Mouse (Mus musculus) left cerebral cortex, postnatal 14 days (tissue): ENCODE results near the gene Rbms1. TPM values are rescaled to one million over a fixed set of nuclear protein-coding genes. Genes with fewer than 3 reads are reported as not detected.

ENCODE experiments used
- DNase-seq, 2 experiments: peaks; one replicate each; pipeline ENCODE4 v3.0.0; 2021 to 2022; ENCODE audit warnings: low spot score in 2 of 2, mixed read lengths in 1 of 2
- intact Hi-C: fragments of 180-260 bp; cut with DNase I; formaldehyde crosslinking; loops from one replicate; pipeline ENCODE4 v1.15.1; 2025
- total RNA-seq, 2 experiments: library from RNA; stranded (reverse); gene quantifications; 2 replicates each; pipeline ENCODE4 v1.2.3; 2021

Gene Rbms1
- total RNA-seq, 2 experiments from 2014 or later, result 23.8 to 24.8 TPM

- no peak for DNase-seq
- intact Hi-C loops, result no loop called here
Observed at GRCm38 (mm10) chr2:60881571-60882041, 81.4 kb downstream of the Rbms1 start.

GRCm38 (mm10) chr2:60880789-60881570, 82.0 kb downstream of the Rbms1 start:
- intact Hi-C loops, result no loop called here
- peak in 1 of 2 experiments; percentile 56 for DNase-seq

GRCm38 (mm10) chr2:60879966-60880788, 82.8 kb downstream of the Rbms1 start:
- no peak for DNase-seq
- intact Hi-C loops, result no loop called here

GRCm38 (mm10) chr2:60879141-60879818, 83.7 kb downstream of the Rbms1 start:
- intact Hi-C loops, result no loop called here
- DNase-seq, result no peak

DNA sequence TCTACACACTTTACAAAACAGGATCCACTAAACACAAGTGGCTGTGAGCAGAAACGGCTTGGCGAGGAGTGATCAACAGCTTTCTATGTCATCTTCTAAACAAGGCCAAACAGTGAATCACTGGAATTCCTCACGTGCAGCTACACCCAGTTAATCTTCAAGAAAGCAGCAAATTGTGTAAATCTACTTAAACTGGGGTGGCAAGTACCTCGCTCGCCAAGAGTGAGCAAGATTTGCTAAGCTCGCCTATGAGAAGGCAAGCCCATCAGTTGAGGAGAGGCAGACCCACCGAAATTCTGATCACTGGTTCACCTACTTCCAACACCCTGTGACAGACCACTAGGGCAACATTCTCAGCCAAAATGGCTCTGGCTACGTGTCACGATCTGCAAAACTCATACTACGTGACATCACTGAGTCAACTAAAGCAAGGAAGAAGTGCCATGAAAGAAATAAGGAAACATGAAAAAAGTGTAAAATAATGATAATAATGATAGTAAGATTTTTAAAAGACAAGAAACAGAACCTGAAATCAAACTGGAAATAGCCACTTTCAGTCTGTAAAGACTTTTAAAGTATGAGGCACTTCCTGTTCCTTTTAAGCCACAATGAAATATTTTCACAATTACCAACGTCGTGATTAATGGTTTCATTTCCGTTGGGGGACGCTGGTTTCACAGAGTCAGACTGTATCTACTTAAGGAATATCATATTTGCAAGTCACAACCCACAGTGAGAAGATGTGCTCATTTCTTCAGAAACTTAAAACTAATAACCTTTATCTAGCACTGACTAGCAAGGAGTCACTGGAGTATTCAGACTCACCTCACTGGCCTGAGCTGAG, 85.2 kb downstream of the Rbms1 start:
- intact Hi-C loops, result no loop called here
- DNase-seq, result no peak

DNA sequence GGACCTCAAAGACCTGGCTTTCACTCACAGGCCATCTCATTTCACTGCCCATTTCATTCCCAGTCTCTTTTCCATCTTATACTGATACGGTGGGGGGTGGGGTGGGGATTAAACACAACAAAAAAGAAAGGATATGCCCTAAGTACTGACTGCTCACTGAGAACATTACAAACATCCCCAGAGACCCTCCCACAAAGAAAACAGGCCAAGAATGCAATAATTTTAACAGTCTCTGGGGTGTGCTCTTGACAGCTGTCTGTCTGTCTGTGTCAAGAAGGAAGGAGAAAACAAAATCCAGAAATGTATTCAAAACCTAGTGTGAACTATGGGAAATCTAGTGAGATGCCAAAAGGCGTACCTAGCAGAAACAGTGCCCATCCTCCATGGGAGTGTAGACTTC, 86.1 kb downstream of the Rbms1 start:
- DNase-seq, result no peak
- intact Hi-C loops, result no loop called here

DNA sequence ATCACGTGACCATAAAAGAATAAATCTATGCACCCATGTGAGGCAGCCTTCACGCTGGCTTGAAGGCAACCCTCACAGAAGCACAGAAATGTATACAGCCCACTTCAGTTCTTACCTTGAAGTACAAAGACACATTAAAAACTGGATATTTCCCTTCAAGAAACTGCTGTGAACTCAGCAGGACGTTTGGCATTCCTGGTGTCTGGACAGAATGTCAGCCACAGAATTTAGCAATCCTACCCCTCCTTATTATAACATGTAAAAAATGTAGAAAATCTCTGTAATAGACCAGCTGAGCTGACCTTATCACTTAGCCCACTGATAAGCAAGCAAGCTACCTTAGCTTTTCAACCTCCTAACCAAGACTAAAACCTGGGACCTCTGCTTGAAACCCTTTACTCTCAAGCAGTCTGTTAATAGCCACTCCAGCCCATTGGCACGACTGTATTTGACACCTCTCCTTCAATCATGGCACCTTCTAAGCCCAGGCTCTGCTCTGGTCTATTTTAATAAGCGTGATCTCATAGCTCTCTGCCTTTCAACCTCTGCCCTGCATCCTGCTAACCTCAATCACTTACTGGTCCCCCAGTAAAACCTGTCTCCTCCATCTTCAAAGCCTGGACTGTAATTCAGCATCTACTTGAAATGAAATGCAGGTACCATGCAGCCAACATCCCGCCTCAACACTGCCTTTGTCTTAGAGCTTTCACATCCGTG, 90.7 kb downstream of the Rbms1 start:
- DNase-seq, result no peak
- intact Hi-C loops, result no loop called here

- no peak for DNase-seq
- intact Hi-C loops, result no loop called here
Observed at GRCm38 (mm10) chr2:60871001-60871400, 92.0 kb downstream of the Rbms1 start.

GRCm38 (mm10) chr2:60870450-60870849, 92.5 kb downstream of the Rbms1 start:
- intact Hi-C loops, result no loop called here
- no peak for DNase-seq

- DNase-seq, result no peak
- intact Hi-C loops, result no loop called here
Observed at GRCm38 (mm10) chr2:60869001-60869743, 93.8 kb downstream of the Rbms1 start.

DNA sequence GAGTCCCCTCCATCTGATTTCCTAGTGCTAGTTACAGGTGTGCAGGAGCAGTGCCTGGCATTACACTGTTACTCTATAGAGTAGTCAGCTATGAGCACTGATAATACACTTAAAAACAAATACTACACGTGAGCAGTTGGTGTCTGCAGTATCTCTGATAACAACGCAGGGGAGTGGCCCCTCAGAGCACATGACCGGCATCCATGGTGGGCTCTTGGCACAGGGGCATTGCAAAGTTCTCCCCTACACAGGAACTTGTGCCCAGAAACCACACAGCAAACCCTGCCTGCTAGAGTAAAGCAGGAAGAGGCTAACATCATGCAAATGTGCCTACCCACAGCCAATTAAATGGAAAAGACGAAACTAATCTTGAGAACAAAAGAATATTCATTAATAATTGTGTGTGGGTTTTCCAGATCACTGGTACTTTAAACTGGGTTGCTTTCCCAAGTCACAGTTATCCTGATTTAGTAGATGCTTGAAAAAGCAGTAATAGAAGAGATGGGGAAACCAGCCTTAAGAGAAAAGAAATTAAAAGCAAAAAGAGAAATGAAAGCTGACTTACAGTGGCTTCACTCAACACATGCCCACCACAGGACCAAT, 94.8 kb downstream of the Rbms1 start:
- intact Hi-C loops, result no loop called here
- DNase-seq, result no peak

DNA sequence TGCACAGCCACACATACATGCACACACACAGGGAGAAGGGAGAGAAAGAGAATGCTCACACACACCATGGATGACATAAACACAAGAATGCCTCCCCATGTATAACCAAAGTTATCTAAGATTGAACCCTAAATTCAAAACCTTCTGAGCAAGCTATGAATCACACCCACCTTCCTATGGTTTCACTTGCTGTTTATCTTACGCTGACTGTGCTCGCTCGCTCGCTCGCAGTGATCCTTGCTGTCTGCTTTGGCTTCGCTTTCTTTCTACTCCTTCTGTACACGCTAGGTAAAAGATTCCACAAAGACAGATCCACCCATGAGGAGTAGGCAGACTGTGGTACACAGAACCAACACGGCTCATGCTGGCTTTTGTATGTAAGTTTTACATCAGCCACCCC, 95.7 kb downstream of the Rbms1 start:
- no peak for DNase-seq
- intact Hi-C loops, result no loop called here

- intact Hi-C loops, result no loop called here
- DNase-seq, result no peak
Observed at GRCm38 (mm10) chr2:60865869-60866268, 97.1 kb downstream of the Rbms1 start.

GRCm38 (mm10) chr2:60864977-60865376, 98.0 kb downstream of the Rbms1 start:
- intact Hi-C loops, result no loop called here
- DNase-seq, result no peak

- no peak for DNase-seq
- intact Hi-C loops, result no loop called here
Observed at GRCm38 (mm10) chr2:60864256-60864795, 98.7 kb downstream of the Rbms1 start.

- peak; percentile 25 to 44 for DNase-seq
- intact Hi-C loops, result no loop called here
Observed at GRCm38 (mm10) chr2:60863827-60864226, 99.2 kb downstream of the Rbms1 start.
